Mouse (Mus musculus) regulatory T cell (primary cell): ENCODE results near the gene Zfp607a.

Source experiments
- in situ Hi-C: fragments of 300-600 bp; cut with MboI, MseI; formaldehyde crosslinking; loops from one replicate; pipeline ENCODE4 v1.15.1; 2025; ENCODE audit warnings: high pct_unique_total_duplicates

Zfp607a gene

GRCm38 (mm10) chr7:27857227-27857626, at the start of gene Zfp607a:
Zfp607a (plus strand) TSS chr7:27857527.
- in situ Hi-C loops = no loop called here

DNA sequence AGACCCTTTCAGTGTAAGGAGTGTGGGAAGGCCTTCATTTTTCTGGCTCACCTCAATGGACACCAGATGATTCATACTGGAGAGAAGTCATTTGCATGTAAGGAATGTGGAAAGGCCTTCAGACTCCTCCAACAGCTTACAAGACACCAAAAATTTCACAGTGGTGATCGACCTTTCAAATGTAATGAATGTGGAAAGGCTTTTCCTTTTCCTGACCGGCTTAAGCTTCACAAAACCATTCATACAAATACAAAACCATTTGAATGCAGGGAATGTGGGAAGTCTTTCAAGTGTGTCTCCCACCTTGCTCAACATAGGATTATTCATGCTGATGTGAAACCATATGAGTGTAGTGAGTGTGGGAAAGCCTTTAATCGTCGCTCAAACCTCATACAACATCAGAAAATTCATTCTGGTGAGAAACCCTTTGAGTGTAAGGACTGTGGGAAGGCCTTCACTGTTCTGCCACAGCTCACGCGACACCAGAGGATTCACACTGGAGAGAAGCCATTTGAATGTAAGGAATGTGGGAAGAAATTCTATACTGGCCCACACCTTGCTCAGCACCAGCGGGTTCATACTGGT, 38.7 kb upstream of the Zfp607a start:
- in situ Hi-C loops = no loop called here

DNA sequence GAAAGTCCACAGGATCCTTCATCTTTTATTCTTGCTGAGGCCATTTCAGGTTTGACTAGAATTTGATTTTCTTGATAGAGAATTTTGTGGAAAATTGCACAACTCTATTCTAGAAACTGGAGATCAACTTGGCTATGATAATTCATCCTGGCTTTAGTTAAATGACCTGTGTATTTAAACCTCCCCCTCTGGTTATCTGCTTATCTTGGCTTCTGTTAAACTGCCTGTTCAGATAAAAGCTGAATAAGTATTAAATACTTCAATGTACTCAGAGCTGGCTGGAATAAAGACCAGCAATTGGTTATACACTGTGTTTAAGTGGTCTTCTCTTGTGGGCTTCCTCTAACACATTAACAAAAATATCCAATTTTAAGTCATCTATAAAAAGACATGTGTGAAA, 34.7 kb upstream of the Zfp607a start:
- in situ Hi-C loops = no loop called here

- in situ Hi-C loops = no loop called here
These were observed 23.2 kb upstream of the Zfp607a start for GRCm38 (mm10) chr7:27834131-27834530.

GRCm38 (mm10) chr7:27837896-27838295, 19.4 kb upstream of the Zfp607a start:
- in situ Hi-C loops = loop anchor here (5.0 kb wide), 2 partner anchors 36 to 89 kb away; partner anchors contain the start of gene Zfp974

GRCm38 (mm10) chr7:27838323-27839249, 18.7 kb upstream of the Zfp607a start, which contains the start of gene Zfp59:
Zfp59 (plus strand) TSS chr7:27838607.
- in situ Hi-C loops = loop anchor here (5.0 kb wide), 2 partner anchors 36 to 89 kb away; partner anchors contain the start of gene Zfp974

DNA sequence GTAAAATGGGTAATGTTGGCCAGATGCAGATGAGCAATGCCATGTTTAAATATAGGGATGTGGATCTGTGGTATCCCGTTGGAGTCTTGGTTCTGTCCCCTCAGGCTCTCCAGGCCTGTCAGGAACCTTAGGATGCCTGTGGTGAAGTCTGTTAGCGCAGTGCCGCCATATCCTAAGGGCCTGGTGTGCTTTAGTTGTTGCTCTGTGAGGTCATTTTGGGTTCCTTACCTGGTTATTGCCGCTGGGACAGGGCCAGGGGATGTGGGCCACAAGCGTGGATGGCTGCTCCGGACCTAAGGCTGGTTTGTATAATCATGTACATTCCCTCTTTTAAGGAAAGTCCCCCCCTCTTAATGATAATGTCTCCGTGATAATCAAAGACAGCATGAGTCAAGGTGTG, 17.7 kb upstream of the Zfp607a start:
- in situ Hi-C loops = loop anchor here (5.0 kb wide), 2 partner anchors 37 to 88 kb away; partner anchors contain the start of gene Zfp974

GRCm38 (mm10) chr7:27840104-27840503, 17.2 kb upstream of the Zfp607a start:
- in situ Hi-C loops = no loop called here

DNA sequence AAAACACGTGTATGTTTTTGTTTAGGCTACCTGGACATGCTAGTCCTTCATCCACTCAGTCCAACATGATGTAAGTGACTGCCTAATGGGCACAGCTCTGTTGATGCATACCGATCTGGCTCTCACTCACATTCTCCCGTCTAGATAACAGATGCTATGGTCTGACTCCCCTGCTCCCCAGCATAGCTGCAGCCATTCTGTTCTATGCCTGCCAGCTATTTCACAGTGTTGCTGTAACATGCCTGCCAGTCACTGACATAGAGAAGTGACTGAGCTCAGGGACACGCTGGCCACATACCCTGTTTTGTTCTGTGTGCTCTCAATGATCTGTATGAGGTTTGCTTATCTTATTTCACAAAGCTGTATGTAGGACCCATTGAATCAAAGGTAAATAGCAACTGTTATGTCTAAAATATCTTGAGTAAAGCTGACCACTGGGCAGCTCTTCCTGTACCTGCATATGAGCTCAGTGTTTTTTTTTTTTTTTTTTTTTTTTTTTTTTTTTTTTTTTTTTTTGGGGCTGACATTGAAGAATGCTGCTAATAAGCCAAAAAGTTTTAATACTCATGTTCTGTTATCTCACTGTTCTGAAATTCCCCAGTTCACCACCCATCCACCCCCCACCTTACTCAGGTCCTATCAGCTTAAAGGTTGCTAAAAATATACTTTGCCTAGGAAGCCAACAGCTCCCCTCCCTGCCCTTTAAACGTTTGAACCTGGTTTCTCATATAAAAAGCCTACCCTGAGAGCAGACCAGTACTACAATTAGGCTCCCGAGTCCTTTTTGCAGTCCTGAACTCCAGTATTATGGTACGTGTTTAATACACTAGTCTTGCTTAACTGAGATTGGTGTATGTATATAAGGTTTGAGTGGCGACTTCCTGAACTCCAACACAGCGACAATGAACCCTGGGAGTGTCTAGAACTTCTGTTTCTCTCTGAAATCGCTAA, 2.2 kb downstream of the Zfp607a start:
- in situ Hi-C loops = loop anchor here (5.0 kb wide), 2 partner anchors 47 to 122 kb away; no protein-coding TSS in a partner anchor

DNA sequence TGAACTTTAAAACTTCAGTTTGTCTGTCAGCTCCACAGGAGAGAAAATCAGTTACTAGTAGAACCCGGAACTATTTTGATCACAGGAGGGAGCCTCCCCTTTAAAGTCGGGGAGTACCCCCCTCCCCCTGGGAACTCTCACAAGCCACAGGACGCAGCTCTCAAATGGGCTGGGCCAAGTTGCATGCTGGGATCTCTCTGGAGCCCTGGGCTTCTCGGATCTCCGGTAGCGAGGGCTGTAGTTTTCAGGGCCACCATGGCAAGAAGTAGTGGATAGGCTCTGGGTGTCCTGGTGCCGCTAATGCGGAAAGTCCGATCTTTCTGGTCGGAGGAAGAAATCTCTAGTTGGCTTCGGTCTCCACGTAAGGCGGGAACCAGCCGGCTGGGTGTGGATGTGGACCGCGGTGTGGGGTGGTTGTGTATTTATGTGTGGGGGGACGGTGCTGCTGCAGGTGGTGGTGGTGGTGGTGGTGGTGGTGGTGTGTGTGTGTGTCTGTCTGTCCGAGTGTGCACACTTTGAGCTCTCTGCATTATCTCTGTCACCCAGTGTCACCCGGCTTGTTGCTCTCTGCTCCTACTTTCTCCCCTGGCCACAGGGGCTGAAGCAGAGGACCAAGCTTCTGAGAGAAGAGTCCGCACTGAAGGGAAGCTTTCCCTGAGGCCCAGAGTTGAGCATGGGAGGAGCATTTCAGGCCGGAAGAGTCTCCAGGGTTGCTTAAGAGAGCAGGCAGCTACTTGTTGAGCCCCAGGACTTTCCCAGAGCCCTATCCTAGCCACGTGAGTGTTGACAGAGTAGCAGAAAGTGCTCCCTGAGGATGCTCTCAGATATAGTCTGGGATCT, 3.3 kb downstream of the Zfp607a start:
- in situ Hi-C loops = loop anchor here (5.0 kb wide), 2 partner anchors 48 to 123 kb away; no protein-coding TSS in a partner anchor

GRCm38 (mm10) chr7:27862578-27862977, 5.3 kb downstream of the Zfp607a start:
- in situ Hi-C loops = loop anchor here (5.0 kb wide), 2 partner anchors 50 to 125 kb away; no protein-coding TSS in a partner anchor

- in situ Hi-C loops = no loop called here
These were observed 24.4 kb downstream of the Zfp607a start for GRCm38 (mm10) chr7:27881721-27882120.

DNA sequence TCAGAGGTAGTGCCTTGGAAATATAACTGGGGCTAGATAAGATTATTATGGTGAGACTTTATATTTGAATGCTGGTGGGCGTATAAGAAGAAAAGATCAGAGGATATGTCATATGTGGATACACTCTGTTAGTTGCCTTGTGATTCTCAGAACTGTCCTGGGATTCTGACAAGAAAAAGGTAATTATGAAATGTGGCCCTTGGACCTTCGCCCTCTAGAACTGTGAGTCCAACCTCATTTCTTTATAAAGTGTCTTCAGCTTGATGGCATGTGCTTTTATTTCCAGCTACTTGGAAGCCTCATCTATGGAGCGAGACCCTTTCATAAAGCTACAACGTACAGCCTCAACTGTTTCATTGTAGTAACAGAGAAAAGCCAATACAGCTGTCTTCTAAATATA, 43.3 kb downstream of the Zfp607a start:
- in situ Hi-C loops = no loop called here

DNA sequence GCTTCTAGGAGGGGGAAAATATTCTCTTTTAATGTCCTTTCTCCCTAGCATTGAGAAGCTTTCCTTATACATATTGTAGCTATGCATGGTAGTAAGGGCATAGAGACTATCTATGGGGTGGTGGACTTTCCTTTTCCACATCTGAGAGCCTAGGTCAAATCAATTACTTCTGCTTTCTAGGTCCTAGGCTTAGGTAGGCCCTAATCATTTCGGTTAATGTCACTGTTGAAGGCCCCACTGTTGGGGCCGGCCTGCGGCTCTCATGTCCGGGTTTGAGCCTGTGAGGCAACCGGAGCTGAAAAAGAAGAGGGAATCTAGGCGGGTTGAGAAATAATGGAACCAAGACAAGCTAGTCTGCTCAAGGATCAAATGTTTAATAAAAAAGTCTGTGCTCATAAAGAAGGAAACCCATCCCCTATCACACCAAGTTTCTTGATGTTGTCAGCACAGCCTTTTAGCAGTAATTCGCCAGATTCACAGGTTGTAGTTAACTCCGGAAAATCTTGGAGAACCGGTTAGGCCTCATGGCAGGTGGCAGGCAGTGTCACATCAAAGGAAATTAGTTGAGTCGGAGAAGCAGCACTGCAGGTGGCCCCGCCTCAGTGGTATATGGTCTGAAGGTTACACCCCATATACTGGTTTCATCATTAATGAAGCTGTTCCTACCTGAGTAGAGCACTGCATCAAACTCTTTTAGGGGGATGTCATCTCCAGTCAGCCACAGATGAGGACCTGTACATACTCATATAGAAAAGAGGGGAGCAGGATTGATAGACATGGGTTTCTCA, 47.9 kb downstream of the Zfp607a start:
- in situ Hi-C loops = no loop called here

GRCm38 (mm10) chr7:27910952-27911351, 53.6 kb downstream of the Zfp607a start:
- in situ Hi-C loops = loop anchor here (5.0 kb wide), 1 partner anchor 51 kb away; no protein-coding TSS in a partner anchor

DNA sequence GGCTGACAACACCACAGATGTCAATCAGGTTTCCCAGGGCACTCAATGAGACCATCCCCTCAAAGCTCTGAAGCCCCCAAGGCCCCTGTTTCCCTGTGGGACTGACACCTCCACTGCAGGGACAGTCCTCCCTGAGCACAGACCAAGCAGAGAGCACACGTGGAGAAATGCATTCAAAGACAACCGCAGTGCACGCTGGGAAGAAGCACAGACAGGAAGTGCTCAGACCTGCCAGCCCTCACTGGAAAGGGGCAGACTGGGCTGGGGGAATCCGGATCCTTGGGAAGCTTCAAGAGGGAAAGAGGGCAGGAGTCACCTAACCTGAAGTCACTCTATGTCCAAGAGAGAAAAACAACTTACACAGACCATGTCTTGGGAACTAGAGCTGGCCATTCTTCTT, 69.7 kb downstream of the Zfp607a start:
- in situ Hi-C loops = loop anchor here (5.0 kb wide), 1 partner anchor 90 kb away; the partner anchor contains the start of gene Zfp59

DNA sequence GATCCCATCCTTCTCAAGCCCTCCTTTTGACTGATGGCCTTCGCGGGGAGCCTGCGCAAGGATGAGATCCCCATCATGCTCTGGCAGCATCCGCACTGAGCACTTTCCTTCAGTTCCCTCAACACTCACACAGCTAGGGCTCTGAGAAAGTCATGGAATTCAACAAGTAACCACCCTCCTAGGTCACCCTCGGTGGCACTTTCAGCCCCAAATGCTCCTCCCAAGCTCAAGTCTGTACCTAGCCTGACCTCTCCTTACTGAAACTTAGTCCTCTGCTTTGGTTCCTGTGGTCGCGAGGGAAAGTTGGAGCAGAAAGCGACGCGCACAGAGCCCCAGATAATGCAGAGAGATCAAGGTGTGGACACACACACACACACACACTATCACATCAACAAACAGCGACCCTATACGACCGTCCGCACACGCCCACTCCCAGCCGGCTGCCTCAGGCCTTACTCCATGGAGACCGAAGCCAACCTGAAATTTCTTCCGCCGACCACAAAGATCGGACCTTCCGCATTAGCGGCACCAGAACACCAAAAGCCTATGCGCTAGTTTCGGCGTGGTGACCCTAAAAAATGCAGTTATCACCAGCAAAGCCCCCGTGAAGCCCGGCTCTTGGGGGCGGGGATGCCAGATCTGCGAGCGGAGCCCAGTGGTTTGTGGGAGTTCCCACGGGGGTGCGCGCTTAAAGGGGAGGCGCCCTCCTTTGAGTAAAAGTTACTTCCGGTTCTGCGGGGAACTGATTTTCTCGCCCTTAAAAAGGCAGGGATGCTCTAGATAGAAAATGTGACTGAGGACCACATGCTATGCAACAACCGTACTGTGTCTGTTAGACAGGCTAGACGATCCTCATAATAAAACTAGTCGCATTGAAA, 71.7 kb downstream of the Zfp607a start, which contains the start of gene Zfp974:
Gene Zfp974, minus strand, starts transcription at position 643 of the 878 bp plus-strand sequence.
- in situ Hi-C loops = loop anchor here (5.0 kb wide), 1 partner anchor 92 kb away; the partner anchor contains the start of gene Zfp59
